Mouse (Mus musculus): ENCODE measurements around the gene Tmco4. TPM values are rescaled to one million over a fixed set of nuclear protein-coding genes. Genes with fewer than 3 reads are reported as not detected.
A peak's percentile ranks its signal among the peaks of the same experiment; 100 is the strongest.

Gene Tmco4
- polyA plus RNA-seq, 1 experiment from 2014 or later = 5.3 TPM

DNA sequence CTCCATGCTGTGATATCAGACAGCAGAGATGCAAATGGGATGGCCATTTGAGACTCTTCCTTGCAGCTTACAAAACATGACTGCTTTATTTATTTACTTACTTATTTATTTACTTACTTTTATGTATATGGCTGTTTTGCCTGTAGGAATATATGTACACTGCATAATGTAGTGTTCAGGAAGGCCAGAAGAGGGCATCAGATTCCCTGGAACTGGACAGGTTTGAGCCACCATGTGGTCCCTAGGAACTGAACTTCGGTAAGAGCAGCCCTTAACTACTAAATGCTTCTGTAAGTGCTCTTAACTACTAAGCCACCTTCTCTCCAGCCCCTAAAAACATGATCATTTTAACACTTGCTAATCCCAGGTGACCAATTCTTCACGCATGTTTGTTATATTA lies 105.6 kb downstream of the Tmco4 start:
- WGBS (ENCODE audit: insufficient replicate concordance) = 33% methylated on average over 2 of the region's 2 CpGs
- no peak overlapping the region for H3K4me3 ChIP-seq (ENCODE audit: low read depth, low read length)
- no peak overlapping the region for H3K4me2 ChIP-seq (ENCODE audit: low read depth, low read length)
- no peak overlapping the region for H3K27ac ChIP-seq (ENCODE audit: low read depth)
- H3K4me1 ChIP-seq (ENCODE audit: insufficient read depth) = peaks cover 5% of the 10 kb centered on the region; the same call in 1 of the 2 replicates
- no peaks in the 10 kb centered on the region for H3K9me3 ChIP-seq (ENCODE audit: low read length)
- H3K9ac ChIP-seq (replicated peaks) = no peak overlapping the region
- H3K27me3 ChIP-seq (ENCODE audit: insufficient read depth, low read length) = peaks cover 40% of the 10 kb centered on the region
- no peak for ATAC-seq
- TF ChIP-seq CTCF (IDR thresholded peaks at IDR 0.05; ENCODE audit: low read depth) (peak; percentile 50), EP300 (IDR thresholded peaks at IDR 0.05; ENCODE audit: low read depth) (no peak)
- no peak for DNase-seq
- H3K36me3 ChIP-seq (replicated peaks; ENCODE audit: insufficient read depth, low read length) = no peaks in the 10 kb centered on the region

DNA sequence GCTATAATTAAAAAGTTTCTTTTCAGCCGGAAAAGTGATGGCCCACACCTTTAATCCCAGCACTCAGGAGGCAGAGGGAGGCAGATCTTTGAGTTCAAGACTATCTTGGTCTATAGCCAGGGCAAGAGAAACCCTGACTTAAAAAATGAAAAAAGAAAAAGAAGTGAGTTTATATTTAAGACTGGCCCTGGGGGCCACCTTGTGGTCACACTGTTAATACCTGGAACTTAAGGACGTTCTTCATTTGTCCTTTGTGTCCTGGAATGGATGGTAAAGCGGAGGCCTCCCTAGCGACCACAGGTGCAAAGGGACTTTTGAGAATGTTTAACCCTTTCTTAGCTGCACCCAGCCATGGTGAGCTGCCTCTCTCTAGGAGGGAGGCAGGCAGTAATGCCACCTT lies 106.0 kb downstream of the Tmco4 start:
- DNase-seq (no peak), ATAC-seq (no peak)
- WGBS (ENCODE audit: insufficient replicate concordance) = 19% methylated on average over 4 of the region's 4 CpGs
- H3K4me2 ChIP-seq (ENCODE audit: low read depth, low read length) = no peak overlapping the region
- H3K4me1 ChIP-seq (ENCODE audit: insufficient read depth) = peaks cover 5% of the 10 kb centered on the region; the same call in 1 of the 2 replicates
- peaks cover 36% of the 10 kb centered on the region for H3K27me3 ChIP-seq (ENCODE audit: insufficient read depth, low read length)
- no peaks in the 10 kb centered on the region for H3K36me3 ChIP-seq (replicated peaks; ENCODE audit: insufficient read depth, low read length)
- H3K4me3 ChIP-seq (ENCODE audit: low read depth, low read length) = no peak overlapping the region
- H3K9ac ChIP-seq (replicated peaks) = no peak overlapping the region
- no peaks in the 10 kb centered on the region for H3K9me3 ChIP-seq (ENCODE audit: low read length)
- TF ChIP-seq CTCF (IDR thresholded peaks at IDR 0.05; ENCODE audit: low read depth) (peak; percentile 48), EP300 (IDR thresholded peaks at IDR 0.05; ENCODE audit: low read depth) (no peak)
- no peak overlapping the region for H3K27ac ChIP-seq (ENCODE audit: low read depth)

DNA sequence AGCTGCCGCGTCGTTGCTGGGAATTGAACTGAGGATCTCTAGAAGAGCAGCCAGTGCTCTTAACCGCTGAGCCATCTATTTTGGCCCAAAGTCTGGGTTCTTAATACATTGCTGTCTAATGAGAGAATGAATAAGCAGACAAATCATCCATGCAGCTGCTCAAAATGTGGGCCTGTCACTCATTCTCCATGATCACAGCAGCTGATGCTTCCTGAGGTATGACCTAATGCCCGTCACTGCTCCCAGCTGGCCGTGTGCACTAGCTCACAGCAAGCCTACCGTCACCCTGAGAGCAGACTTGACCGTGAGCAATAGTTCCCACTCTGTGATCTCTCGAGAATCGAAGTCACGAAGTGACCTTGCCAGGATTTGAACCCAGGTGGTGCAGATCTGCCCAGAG lies 106.8 kb downstream of the Tmco4 start:
- Histone ChIP-seq H3K4me3 (ENCODE audit: low read depth, low read length) (no peak overlapping the region), H3K27me3 (ENCODE audit: insufficient read depth, low read length) (peaks cover 29% of the 10 kb centered on the region)

DNA sequence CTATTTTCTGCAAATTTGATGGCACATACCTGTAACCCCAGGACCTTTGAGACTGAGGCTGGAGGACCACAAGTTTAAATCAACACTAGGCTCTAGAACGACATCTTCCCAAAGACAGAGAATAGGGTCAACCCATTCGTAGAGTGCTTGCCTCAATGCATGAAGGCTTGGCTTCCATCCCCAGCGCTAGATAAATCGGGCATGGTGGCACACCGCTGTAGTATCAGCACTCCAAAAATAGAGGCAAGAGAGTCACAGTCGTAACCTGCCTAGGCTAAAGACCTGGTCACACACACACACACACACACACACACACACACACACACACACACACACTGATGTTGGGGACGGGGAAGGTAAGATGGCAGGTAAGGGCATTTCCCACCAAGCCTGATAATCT lies 107.6 kb downstream of the Tmco4 start:
- Histone ChIP-seq H3K4me2 (ENCODE audit: low read depth, low read length) (no peak overlapping the region), H3K36me3 (replicated peaks; ENCODE audit: insufficient read depth, low read length) (no peaks in the 10 kb centered on the region), H3K4me1 (ENCODE audit: insufficient read depth) (peaks cover 3% of the 10 kb centered on the region; the same call in 1 of the 2 replicates), H3K9me3 (ENCODE audit: low read length) (no peaks in the 10 kb centered on the region), H3K27ac (ENCODE audit: low read depth) (no peak overlapping the region), H3K27me3 (ENCODE audit: insufficient read depth, low read length) (peaks cover 21% of the 10 kb centered on the region), H3K9ac (replicated peaks) (no peak overlapping the region), H3K4me3 (ENCODE audit: low read depth, low read length) (no peak overlapping the region)
- TF ChIP-seq CTCF (IDR thresholded peaks at IDR 0.05; ENCODE audit: low read depth) (no peak), EP300 (IDR thresholded peaks at IDR 0.05; ENCODE audit: low read depth) (no peak)
- ATAC-seq (no peak), DNase-seq (no peak)
- WGBS (ENCODE audit: insufficient replicate concordance) = 71% methylated on average over 7 of the region's 7 CpGs

More for the DNA sequence above, 106.8 kb downstream of the Tmco4 start:
- ATAC-seq = no peak
- H3K9ac ChIP-seq (replicated peaks) = no peak overlapping the region
- peaks cover 5% of the 10 kb centered on the region; the same call in 1 of the 2 replicates for H3K4me1 ChIP-seq (ENCODE audit: insufficient read depth)
- no peak overlapping the region for H3K27ac ChIP-seq (ENCODE audit: low read depth)
- 76% methylated on average over 11 of the region's 11 CpGs for WGBS (ENCODE audit: insufficient replicate concordance)
- no peaks in the 10 kb centered on the region for H3K9me3 ChIP-seq (ENCODE audit: low read length)
- no peaks in the 10 kb centered on the region for H3K36me3 ChIP-seq (replicated peaks; ENCODE audit: insufficient read depth, low read length)
- DNase-seq = no peak
- no peak for TF ChIP-seq EP300 (IDR thresholded peaks at IDR 0.05; ENCODE audit: low read depth)
- no peak for TF ChIP-seq CTCF (IDR thresholded peaks at IDR 0.05; ENCODE audit: low read depth)
- no peak overlapping the region for H3K4me2 ChIP-seq (ENCODE audit: low read depth, low read length)

DNA sequence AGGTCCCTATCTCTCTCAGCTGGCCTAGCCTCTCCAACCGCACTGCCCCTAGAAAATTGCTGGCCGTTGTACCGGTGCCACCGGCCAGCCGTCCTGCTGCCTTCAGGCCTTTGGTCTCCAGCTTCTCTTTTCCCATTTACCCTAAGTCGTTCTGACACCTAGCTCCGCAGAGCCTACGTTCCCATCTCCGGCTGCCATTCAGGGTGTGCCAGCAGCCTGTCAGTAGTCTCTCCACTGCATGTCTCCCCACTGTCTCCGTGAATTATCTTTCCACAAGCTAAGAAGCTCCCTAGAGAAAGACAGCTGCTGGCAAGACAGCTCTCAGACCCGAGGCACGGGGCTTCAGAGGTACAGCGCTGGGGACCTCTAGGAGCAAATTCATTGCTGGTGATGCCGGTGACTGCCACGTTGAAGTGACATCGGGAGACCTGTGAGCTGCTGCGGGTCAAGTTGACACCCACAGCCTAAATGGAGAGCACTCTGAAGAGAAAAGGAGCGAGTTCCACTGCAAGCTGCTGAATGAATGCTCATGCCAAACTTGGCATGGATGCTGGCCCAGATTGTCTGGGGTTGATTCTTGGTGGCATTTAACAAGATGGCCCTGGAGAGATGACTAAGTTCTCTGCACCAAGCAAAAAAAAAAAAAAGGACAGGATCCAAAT lies 108.7 kb downstream of the Tmco4 start:
- DNase-seq (no peak), ATAC-seq (no peak)
- TF ChIP-seq CTCF (IDR thresholded peaks at IDR 0.05; ENCODE audit: low read depth) = no peak
- no peak for TF ChIP-seq EP300 (IDR thresholded peaks at IDR 0.05; ENCODE audit: low read depth)
- Histone ChIP-seq H3K9ac (replicated peaks) (no peak overlapping the region), H3K36me3 (replicated peaks; ENCODE audit: insufficient read depth, low read length) (no peaks in the 10 kb centered on the region), H3K4me1 (ENCODE audit: insufficient read depth) (no peaks in the 10 kb centered on the region), H3K27ac (ENCODE audit: low read depth) (no peak overlapping the region), H3K9me3 (ENCODE audit: low read length) (no peaks in the 10 kb centered on the region), H3K4me3 (ENCODE audit: low read depth, low read length) (no peak overlapping the region), H3K4me2 (ENCODE audit: low read depth, low read length) (no peak overlapping the region), H3K27me3 (ENCODE audit: insufficient read depth, low read length) (peaks cover 9% of the 10 kb centered on the region)
- 70% methylated on average over 18 of the region's 18 CpGs for WGBS (ENCODE audit: insufficient replicate concordance)

DNA sequence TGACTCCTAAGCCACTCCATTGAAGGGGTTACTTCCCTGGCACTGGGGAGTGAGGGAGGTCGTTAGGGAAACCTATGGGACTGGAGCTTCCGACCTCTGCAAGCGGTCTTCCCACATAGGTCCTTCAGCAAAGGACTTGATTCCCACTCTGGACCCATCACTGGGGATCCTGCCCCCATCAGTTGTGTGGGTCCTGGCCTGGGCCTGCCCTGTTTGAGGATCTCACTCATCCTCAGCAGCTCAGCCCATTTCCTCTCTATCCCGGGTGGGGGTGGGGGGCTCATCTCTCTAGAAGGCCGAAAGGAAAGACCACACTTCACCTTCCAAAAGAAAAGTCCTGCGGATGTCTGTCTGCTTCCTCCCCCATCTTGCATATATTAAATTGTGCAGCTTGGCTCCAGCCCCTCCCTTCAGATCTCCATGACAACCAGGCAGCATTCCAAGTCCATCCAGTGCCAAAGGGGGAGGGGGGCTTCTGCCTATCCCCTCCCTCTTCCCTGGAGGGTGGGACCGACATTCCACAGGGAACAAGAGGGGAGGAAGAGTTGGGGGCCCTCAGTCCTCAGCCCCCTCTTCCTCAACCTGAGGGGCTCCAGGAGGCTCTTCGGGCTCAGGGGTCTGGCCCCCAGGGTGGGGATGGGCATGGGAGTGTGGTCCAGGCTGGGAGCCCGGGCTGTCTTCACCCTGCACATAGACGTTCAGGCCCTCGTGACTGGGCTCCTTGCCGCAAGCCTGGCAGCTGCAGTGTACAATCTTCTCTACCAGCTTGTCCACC lies 110.3 kb downstream of the Tmco4 start:
- WGBS (ENCODE audit: insufficient replicate concordance) = 47% methylated on average over 11 of the region's 12 CpGs
- ATAC-seq (no peak), DNase-seq (no peak)
- no peaks in the 10 kb centered on the region for H3K36me3 ChIP-seq (replicated peaks; ENCODE audit: insufficient read depth, low read length)
- no peaks in the 10 kb centered on the region for H3K4me1 ChIP-seq (ENCODE audit: insufficient read depth)
- H3K27me3 ChIP-seq (ENCODE audit: insufficient read depth, low read length) = peaks cover 3% of the 10 kb centered on the region; the same call in 1 of the 2 replicates
- no peaks in the 10 kb centered on the region for H3K9me3 ChIP-seq (ENCODE audit: low read length)
- no peak overlapping the region for H3K9ac ChIP-seq (replicated peaks)
- TF ChIP-seq CTCF (IDR thresholded peaks at IDR 0.05; ENCODE audit: low read depth) (no peak), EP300 (IDR thresholded peaks at IDR 0.05; ENCODE audit: low read depth) (no peak)
- no peak overlapping the region for H3K4me2 ChIP-seq (ENCODE audit: low read depth, low read length)
- H3K27ac ChIP-seq (ENCODE audit: low read depth) = no peak overlapping the region
- no peak overlapping the region for H3K4me3 ChIP-seq (ENCODE audit: low read depth, low read length)

Measured in liver, postnatal 0 days (tissue).